Comparison of ENCODE assay signal across 19 mouse cellular contexts in the genomic region with DNA sequence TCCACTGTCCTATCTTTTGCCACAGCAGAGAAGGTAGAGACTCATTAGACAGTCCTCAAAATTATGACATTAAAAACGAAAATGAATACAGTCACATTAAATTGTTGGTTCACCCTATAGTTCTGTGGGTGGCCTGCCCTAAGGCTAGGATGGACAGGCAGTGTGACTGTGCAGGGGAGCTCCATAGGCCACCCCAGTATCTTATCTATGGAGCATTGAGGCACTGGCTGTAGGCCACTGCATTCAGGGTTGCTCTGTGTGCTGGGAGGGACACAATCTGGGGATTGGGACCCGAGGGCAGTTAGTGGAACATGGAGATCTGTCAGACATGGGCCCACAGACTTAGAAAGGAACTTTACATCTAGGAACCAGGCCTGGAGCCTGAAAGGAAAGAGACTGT. TPM values are rescaled to one million over a fixed set of nuclear protein-coding genes. Genes with fewer than 3 reads are reported as not detected.
DNase-seq lines count a peak whose midpoint lies in the region; ATAC-seq and TF ChIP-seq lines count a peak whose summit lies in the region.
"Had no signal": no experiment of that assay in that cellular context is flagged by ENCODE, and none has a peak within 500 bp of the region (broad histone marks: within the 10 kb centered on the region; RNA-seq: fewer than 3 reads in every experiment).

No protein-coding gene starts in this region.

- H3K9me3 ChIP-seq in forebrain, embryonic 12.5 days, result no peaks in the 10 kb centered on the region
- no peaks in the 10 kb centered on the region for H3K9me3 ChIP-seq in forebrain, postnatal 0 days (ENCODE audit: low read length)
- H3K9me3 ChIP-seq in midbrain, embryonic 13.5 days, result no peaks in the 10 kb centered on the region
- no peaks in the 10 kb centered on the region for H3K9me3 ChIP-seq in midbrain, postnatal 0 days (ENCODE audit: low read length)
- H3K9me3 ChIP-seq: kidney, embryonic 15.5 days had no signal

- WGBS in forebrain, embryonic 12.5 days, result 25% methylated on average over 2 of the region's 2 CpGs
- 22% methylated on average over 2 of the region's 2 CpGs for WGBS in forebrain, postnatal 0 days
- WGBS in midbrain, embryonic 13.5 days, result 26% methylated on average over 2 of the region's 2 CpGs
- 20% methylated on average over 2 of the region's 2 CpGs for WGBS in midbrain, postnatal 0 days

- peak; percentile 48; the same call in 1 of the 2 replicates for ATAC-seq in forebrain, embryonic 12.5 days (ENCODE audit: low FRiP score)
- no peak for ATAC-seq in forebrain, postnatal 0 days
- ATAC-seq in midbrain, embryonic 13.5 days, result peak; percentile 59
- no peak for ATAC-seq in midbrain, postnatal 0 days (ENCODE audit: low FRiP score)
- ATAC-seq in megakaryocyte progenitor cell, adult 5-6 weeks (replicated peaks; ENCODE audit: poor library complexity), result peak; percentile 9; the same call in 1 of the 2 replicates
- no peak for ATAC-seq in activated CD4-positive, CD25-positive, alpha-beta regulatory T cell, adult 4 months

- no peak for TF ChIP-seq CTCF in forebrain, postnatal 0 days (IDR thresholded peaks at IDR 0.05; ENCODE audit: low read depth)
- TF ChIP-seq CTCF in midbrain, postnatal 0 days (IDR thresholded peaks at IDR 0.05), result no peak

- no peak overlapping the region for H3K4me3 ChIP-seq in forebrain, embryonic 12.5 days (replicated peaks)
- no peak overlapping the region for H3K4me3 ChIP-seq in forebrain, postnatal 0 days (ENCODE audit: low read depth, low read length)
- no peak overlapping the region for H3K4me3 ChIP-seq in midbrain, embryonic 13.5 days (replicated peaks)
- no peak overlapping the region for H3K4me3 ChIP-seq in midbrain, postnatal 0 days (ENCODE audit: low read depth, low read length)
- H3K4me3 ChIP-seq: kidney, embryonic 15.5 days had no signal

- DNase-seq in forebrain, postnatal 0 days, result no peak
- DNase-seq in midbrain, postnatal 0 days (ENCODE audit: low spot score), result no peak
- no peak for DNase-seq in right cerebral cortex, postnatal 25 days
- no peak for DNase-seq in spleen, adult 18-20 months

- 0 out of 2 replicates have a peak, but pooled peaks cover 5% of the 10 kb centered on the region for H3K4me1 ChIP-seq in forebrain, embryonic 12.5 days
- no peaks in the 10 kb centered on the region for H3K4me1 ChIP-seq in forebrain, postnatal 0 days (ENCODE audit: insufficient read depth)
- peaks cover 4% of the 10 kb centered on the region; the same call in 1 of the 2 replicates for H3K4me1 ChIP-seq in midbrain, embryonic 13.5 days (replicated peaks)
- H3K4me1 ChIP-seq in midbrain, postnatal 0 days (ENCODE audit: insufficient read depth, low read length), result no peaks in the 10 kb centered on the region

- no peaks in the 10 kb centered on the region for H3K36me3 ChIP-seq in forebrain, embryonic 12.5 days (replicated peaks)
- no peaks in the 10 kb centered on the region for H3K36me3 ChIP-seq in forebrain, postnatal 0 days (ENCODE audit: insufficient read depth)
- no peaks in the 10 kb centered on the region for H3K36me3 ChIP-seq in midbrain, embryonic 13.5 days
- no peaks in the 10 kb centered on the region for H3K36me3 ChIP-seq in midbrain, postnatal 0 days (ENCODE audit: insufficient read depth, low read length)
- H3K36me3 ChIP-seq: kidney, embryonic 15.5 days had no signal

- peaks cover 7% of the 10 kb centered on the region; the same call in 1 of the 2 replicates for H3K27me3 ChIP-seq in forebrain, embryonic 12.5 days
- H3K27me3 ChIP-seq in forebrain, postnatal 0 days (ENCODE audit: insufficient read depth, low read length), result no peaks in the 10 kb centered on the region
- no peaks in the 10 kb centered on the region for H3K27me3 ChIP-seq in midbrain, embryonic 13.5 days
- no peaks in the 10 kb centered on the region for H3K27me3 ChIP-seq in midbrain, postnatal 0 days (ENCODE audit: insufficient read depth, low read length)
- H3K27me3 ChIP-seq: CH12.LX had no signal

- H3K27ac ChIP-seq in forebrain, embryonic 12.5 days, result no peak overlapping the region
- no peak overlapping the region for H3K27ac ChIP-seq in forebrain, postnatal 0 days (ENCODE audit: low read depth, low read length)
- no peak overlapping the region for H3K27ac ChIP-seq in midbrain, embryonic 13.5 days
- no peak overlapping the region for H3K27ac ChIP-seq in midbrain, postnatal 0 days (ENCODE audit: low read depth, low read length)
- H3K27ac ChIP-seq: kidney, embryonic 15.5 days; macrophage had no signal

- H3K9ac ChIP-seq in forebrain, embryonic 12.5 days, result no peak overlapping the region
- H3K9ac ChIP-seq in forebrain, postnatal 0 days, result no peak overlapping the region
- H3K9ac ChIP-seq in midbrain, embryonic 13.5 days (replicated peaks), result no peak overlapping the region
- H3K9ac ChIP-seq in midbrain, postnatal 0 days (replicated peaks; ENCODE audit: low read length, poor library complexity, severe bottlenecking), result no peak overlapping the region
- H3K9ac ChIP-seq: kidney, embryonic 15.5 days had no signal

- no peak overlapping the region for H3K4me2 ChIP-seq in forebrain, embryonic 12.5 days
- no peak overlapping the region for H3K4me2 ChIP-seq in forebrain, postnatal 0 days (ENCODE audit: low read depth)
- H3K4me2 ChIP-seq in midbrain, embryonic 13.5 days (replicated peaks), result no peak overlapping the region
- H3K4me2 ChIP-seq in midbrain, postnatal 0 days (ENCODE audit: low read depth, low read length, poor library complexity, severe bottlenecking), result no peak overlapping the region

RNA-seq across cellular contexts. Expression of a gene that starts 3.5 kb away (rescaled TPM):
- not detected in 2 replicates for polyA plus RNA-seq in forebrain, embryonic 12.5 days (2016; fragmentation: Nextera tagmentation; extraction: Ambion mirVana)
- total RNA-seq in forebrain, postnatal 0 days (2014; rRNA removed), result not detected in 2 replicates
- not detected in 2 replicates for polyA plus RNA-seq in forebrain, postnatal 0 days (2015; fragmentation: Nextera tagmentation; extraction: Ambion mirVana)
- not detected in 2 replicates for polyA plus RNA-seq in midbrain, embryonic 13.5 days (2015; fragmentation: Nextera tagmentation; extraction: Ambion mirVana)
- total RNA-seq in midbrain, postnatal 0 days (2014; rRNA removed), result not detected in 2 replicates
- 0.20 TPM in 1 of 2 replicates, not detected in the other for polyA plus RNA-seq in midbrain, postnatal 0 days (2015; fragmentation: Nextera tagmentation; extraction: Ambion mirVana)
- total RNA-seq in megakaryocyte progenitor cell, adult 5-6 weeks (2015), result not detected in 2 replicates
- total RNA-seq in megakaryocyte progenitor cell, adult 5-6 weeks (2017), result not detected in 2 replicates
- not detected for polyA plus RNA-seq in activated CD4-positive, CD25-positive, alpha-beta regulatory T cell, adult 4 months (2017; shearing (Covaris generic))
- total RNA-seq: adrenal gland, postnatal 36 days; CH12.LX; layer of hippocampus, adult 18-20 months; left cerebral cortex, adult 18-20 months had no signal
- polyA plus RNA-seq: kidney, embryonic 15.5 days; limb, embryonic 14.5 days; liver, embryonic 16.5 days; macrophage had no signal

RNA-seq across cellular contexts. Expression of a gene that starts 5.6 kb away (rescaled TPM):
- polyA plus RNA-seq in forebrain, embryonic 12.5 days (2016; fragmentation: Nextera tagmentation; extraction: Ambion mirVana), result 0.06 TPM in 1 of 2 replicates, not detected in the other
- 0.69 TPM in 1 of 2 replicates, not detected in the other for total RNA-seq in forebrain, postnatal 0 days (2014; rRNA removed)
- polyA plus RNA-seq in forebrain, postnatal 0 days (2015; fragmentation: Nextera tagmentation; extraction: Ambion mirVana), result 0.15 TPM in 1 of 2 replicates, not detected in the other
- not detected in 2 replicates for polyA plus RNA-seq in midbrain, embryonic 13.5 days (2015; fragmentation: Nextera tagmentation; extraction: Ambion mirVana)
- total RNA-seq in midbrain, postnatal 0 days (2014; rRNA removed), result 0.14 and 0.33 TPM in 2 replicates
- 0.09 and 0.16 TPM in 2 replicates for polyA plus RNA-seq in midbrain, postnatal 0 days (2015; fragmentation: Nextera tagmentation; extraction: Ambion mirVana)
- 0.22 TPM in 1 of 2 replicates, not detected in the other for total RNA-seq in megakaryocyte progenitor cell, adult 5-6 weeks (2015)
- total RNA-seq in megakaryocyte progenitor cell, adult 5-6 weeks (2017), result not detected in 2 replicates
- under 1 TPM; 0.15 to 0.33 TPM for polyA plus RNA-seq in activated CD4-positive, CD25-positive, alpha-beta regulatory T cell, adult 4 months (2017; shearing (Covaris generic))
- total RNA-seq: CH12.LX had no signal
- polyA plus RNA-seq: heart, embryonic 14.5 days; kidney, embryonic 15.5 days; macrophage had no signal

RNA-seq across cellular contexts. Expression of a gene that starts 12.4 kb away (rescaled TPM):
- not detected in 2 replicates for polyA plus RNA-seq in forebrain, embryonic 12.5 days (2016; fragmentation: Nextera tagmentation; extraction: Ambion mirVana)
- not detected in 2 replicates for total RNA-seq in forebrain, postnatal 0 days (2014; rRNA removed)
- polyA plus RNA-seq in forebrain, postnatal 0 days (2015; fragmentation: Nextera tagmentation; extraction: Ambion mirVana), result not detected in 2 replicates
- polyA plus RNA-seq in midbrain, embryonic 13.5 days (2015; fragmentation: Nextera tagmentation; extraction: Ambion mirVana), result 0.27 and 4.2 TPM in 2 replicates
- total RNA-seq in midbrain, postnatal 0 days (2014; rRNA removed), result 0.19 TPM in 1 of 2 replicates, not detected in the other
- 0.16 TPM in 1 of 2 replicates, not detected in the other for polyA plus RNA-seq in midbrain, postnatal 0 days (2015; fragmentation: Nextera tagmentation; extraction: Ambion mirVana)
- not detected in 2 replicates for total RNA-seq in megakaryocyte progenitor cell, adult 5-6 weeks (2015)
- total RNA-seq in megakaryocyte progenitor cell, adult 5-6 weeks (2017), result not detected in 2 replicates
- polyA plus RNA-seq in activated CD4-positive, CD25-positive, alpha-beta regulatory T cell, adult 4 months (2017; shearing (Covaris generic)), result under 1 TPM in 1 of 2 experiments, not detected in 1; 0.90 TPM
- total RNA-seq: CH12.LX; layer of hippocampus, adult 18-20 months; left cerebral cortex, adult 18-20 months had no signal
- polyA plus RNA-seq: macrophage had no signal

RNA-seq across cellular contexts. Expression of a gene that starts 44.7 kb away (rescaled TPM):
- 165 and 175 TPM in 2 replicates for polyA plus RNA-seq in forebrain, embryonic 12.5 days (2016; fragmentation: Nextera tagmentation; extraction: Ambion mirVana)
- total RNA-seq in forebrain, postnatal 0 days (2014; rRNA removed), result 76.1 and 77.0 TPM in 2 replicates
- 188 and 228 TPM in 2 replicates for polyA plus RNA-seq in forebrain, postnatal 0 days (2015; fragmentation: Nextera tagmentation; extraction: Ambion mirVana)
- polyA plus RNA-seq in midbrain, embryonic 13.5 days (2015; fragmentation: Nextera tagmentation; extraction: Ambion mirVana), result 203 and 216 TPM in 2 replicates
- total RNA-seq in midbrain, postnatal 0 days (2014; rRNA removed), result 66.7 and 69.9 TPM in 2 replicates
- 153 and 173 TPM in 2 replicates for polyA plus RNA-seq in midbrain, postnatal 0 days (2015; fragmentation: Nextera tagmentation; extraction: Ambion mirVana)
- 122 and 131 TPM in 2 replicates for total RNA-seq in megakaryocyte progenitor cell, adult 5-6 weeks (2015)
- 47.2 and 71.8 TPM in 2 replicates for total RNA-seq in megakaryocyte progenitor cell, adult 5-6 weeks (2017)
- polyA plus RNA-seq in activated CD4-positive, CD25-positive, alpha-beta regulatory T cell, adult 4 months (2017; shearing (Covaris generic)), result 100 to 1,000 TPM; 223 to 224 TPM

RNA-seq across cellular contexts. Expression of a gene that starts 51.1 kb away (rescaled TPM):
- polyA plus RNA-seq in forebrain, embryonic 12.5 days (2016; fragmentation: Nextera tagmentation; extraction: Ambion mirVana), result not detected in 2 replicates
- not detected in 2 replicates for total RNA-seq in forebrain, postnatal 0 days (2014; rRNA removed)
- polyA plus RNA-seq in forebrain, postnatal 0 days (2015; fragmentation: Nextera tagmentation; extraction: Ambion mirVana), result not detected in 2 replicates
- polyA plus RNA-seq in midbrain, embryonic 13.5 days (2015; fragmentation: Nextera tagmentation; extraction: Ambion mirVana), result not detected in 2 replicates
- not detected in 2 replicates for total RNA-seq in midbrain, postnatal 0 days (2014; rRNA removed)
- polyA plus RNA-seq in midbrain, postnatal 0 days (2015; fragmentation: Nextera tagmentation; extraction: Ambion mirVana), result not detected in 2 replicates
- total RNA-seq in megakaryocyte progenitor cell, adult 5-6 weeks (2015), result not detected in 2 replicates
- total RNA-seq in megakaryocyte progenitor cell, adult 5-6 weeks (2017), result not detected in 2 replicates
- polyA plus RNA-seq in activated CD4-positive, CD25-positive, alpha-beta regulatory T cell, adult 4 months (2017; shearing (Covaris generic)), result not detected
- total RNA-seq: adrenal gland, postnatal 36 days; CH12.LX; layer of hippocampus, adult 18-20 months; left cerebral cortex, adult 18-20 months had no signal
- polyA plus RNA-seq: gonadal fat pad, adult 2 months; heart, embryonic 14.5 days; kidney, embryonic 15.5 days; limb, embryonic 14.5 days; liver, embryonic 16.5 days; macrophage; thymus, adult 2 months had no signal

Comparison
In these comparisons a context has a peak if more than half of its experiments do, and no peak if none do; other contexts are left out.
1. ATAC-seq: peak in forebrain, embryonic 12.5 days (single experiment), midbrain, embryonic 13.5 days (single experiment) and megakaryocyte progenitor cell, adult 5-6 weeks (single experiment); none in forebrain, postnatal 0 days (single experiment), midbrain, postnatal 0 days (single experiment) and activated CD4-positive, CD25-positive, alpha-beta regulatory T cell, adult 4 months (single experiment).